Mouse (Mus musculus) frontal cortex, postnatal 25 days (tissue): Measurements from ENCODE around the gene Lhb.
"Not testable (repeated sequence)": the region's sequence is repeated elsewhere in the genome, so short reads cannot be mapped to it uniquely, and the experiment has no call there.

Experiments
- DNase-seq, 2 experiments: peaks; one replicate each; pipeline ENCODE4 v3.0.0; 2022; ENCODE audit warnings: low spot score in 2 of 2

The Lhb gene

DNA sequence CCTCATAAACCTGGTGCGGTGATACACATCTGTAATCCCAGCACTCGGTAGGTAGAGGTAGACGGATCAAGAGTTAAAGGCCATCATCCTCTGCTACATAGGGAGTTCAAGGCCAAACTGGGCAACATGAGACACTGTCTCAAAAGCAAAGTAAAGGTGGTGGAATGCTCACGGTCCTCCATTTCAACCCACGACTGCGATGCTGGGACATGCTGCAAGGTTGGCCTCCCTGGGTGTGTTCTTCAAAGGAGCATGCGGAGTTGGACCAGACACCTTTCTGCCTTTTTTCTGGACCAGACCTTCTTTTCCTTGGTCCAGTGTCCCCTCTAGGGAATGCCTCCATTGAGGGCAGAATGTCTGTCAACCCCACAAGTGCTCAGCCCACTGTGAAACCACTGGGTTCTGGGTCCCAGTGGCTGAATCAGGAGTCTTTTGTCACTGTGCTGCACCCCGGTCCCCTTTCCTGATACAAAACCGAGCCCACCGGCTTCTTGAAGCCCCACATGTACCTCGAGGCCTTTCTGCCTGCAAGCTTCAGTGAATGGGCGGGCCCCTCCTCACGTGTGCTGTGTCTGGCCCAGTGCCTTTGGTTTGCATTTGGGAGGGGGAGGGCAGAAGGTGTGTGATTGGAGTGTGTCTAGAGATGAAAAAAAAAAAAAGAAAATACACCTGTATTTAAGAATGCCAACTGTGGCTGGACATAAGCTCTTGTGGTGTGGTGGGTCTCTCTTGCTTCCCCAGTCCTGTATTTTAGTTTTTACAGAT, 35.5 kb downstream of the Lhb start:
- DNase-seq, result no peak

DNA sequence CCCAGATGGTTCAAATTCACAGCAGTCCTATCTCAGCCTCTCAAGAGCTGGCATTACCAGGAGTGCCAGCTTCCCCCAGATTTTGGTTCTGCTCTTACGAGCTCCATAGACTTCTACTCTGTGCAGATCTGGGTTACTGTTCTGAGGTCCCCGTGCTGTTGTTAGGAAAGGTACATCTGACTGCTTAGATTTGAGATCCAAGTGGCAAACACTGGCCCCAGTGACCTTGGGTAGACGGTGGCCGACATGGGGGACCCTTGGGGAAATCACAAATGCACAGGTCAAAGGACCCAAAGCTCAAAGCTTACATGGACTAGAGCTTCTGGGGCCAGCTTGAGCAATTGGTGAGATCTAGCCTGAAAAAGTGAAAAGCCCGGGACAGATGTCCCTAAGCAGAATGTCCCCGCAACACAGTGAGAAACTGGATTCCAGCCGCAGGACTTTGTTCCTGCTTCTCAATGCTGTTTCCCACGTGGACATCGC, 36.1 kb downstream of the Lhb start:
- no peak for DNase-seq

DNA sequence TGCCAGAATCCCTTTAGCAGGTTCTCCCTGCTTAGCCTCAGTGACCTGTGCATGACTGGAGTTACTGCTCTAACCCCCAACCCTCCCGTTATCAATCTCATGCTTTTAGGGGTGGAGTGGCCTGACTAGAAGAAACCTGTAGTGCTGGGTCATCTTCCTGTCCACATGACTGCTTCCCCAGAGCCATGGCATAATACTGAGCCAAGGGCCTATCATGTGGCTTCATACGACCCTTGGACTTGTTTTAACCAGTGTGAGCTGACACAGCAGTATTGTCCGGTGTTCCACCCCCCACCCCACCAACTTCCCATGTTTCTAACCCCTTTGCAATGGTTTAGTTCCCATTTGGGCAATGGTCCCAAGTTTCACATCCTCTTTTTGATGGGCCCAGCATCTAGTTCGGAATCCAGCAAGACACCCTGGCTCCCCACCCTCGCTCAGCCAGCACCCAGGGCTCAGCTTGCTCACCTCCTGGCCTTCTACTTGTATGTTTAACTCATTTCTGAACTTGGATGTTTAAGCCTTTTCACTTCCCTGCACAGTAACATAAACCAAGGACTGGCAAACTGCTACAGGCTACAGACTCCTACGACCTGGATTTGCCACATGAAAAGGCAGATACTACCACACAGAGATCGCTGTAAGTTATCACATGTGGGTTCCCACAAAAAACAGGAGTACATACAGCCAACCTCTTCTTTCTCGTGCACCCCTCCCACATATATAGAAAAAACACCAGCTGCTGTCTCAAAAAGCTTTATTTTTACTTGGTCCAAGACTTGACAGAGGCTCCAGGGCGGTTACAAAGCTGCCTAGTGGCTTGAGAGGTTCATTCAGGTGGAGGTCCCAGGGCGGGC, 36.8 kb downstream of the Lhb start:
- DNase-seq, result no peak

DNA sequence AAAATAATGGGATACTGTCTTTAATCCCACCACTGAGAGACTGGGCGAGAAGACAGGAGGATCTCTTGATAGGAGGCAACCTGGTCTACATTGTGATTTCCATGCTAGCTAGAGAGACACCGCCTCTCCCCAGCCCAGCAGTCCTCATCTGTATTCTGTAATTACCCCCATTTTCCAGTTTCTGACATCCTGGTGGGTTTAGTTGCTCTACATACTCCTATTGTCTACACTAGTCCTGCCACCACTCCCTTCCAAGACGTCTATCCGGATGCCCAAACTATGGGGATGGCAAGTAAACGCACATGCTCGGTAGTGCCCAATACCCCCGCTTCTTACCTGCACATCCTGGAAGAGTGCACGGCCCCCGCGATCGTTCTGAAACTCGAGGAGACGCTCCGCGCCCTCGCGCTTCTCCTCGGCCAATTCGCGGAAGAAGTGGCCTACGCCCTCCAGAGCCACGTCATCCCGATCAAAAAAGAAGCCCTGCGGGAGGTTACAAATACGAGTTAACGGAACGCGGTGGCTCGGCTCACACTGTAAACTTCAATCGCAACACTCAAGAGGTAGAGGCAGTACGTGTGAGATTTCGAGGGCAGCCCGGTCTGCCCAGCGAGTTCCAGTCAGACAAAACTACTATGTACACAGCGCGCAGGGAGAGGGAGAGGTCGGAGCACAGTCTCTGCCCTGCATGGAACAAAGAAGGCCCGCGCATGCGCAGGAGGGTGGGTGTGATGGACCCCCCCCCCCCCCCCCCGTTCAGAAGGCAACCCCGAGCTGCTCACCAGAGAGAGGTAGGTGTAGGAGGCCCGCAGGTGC, 38.3 kb downstream of the Lhb start:
- DNase-seq, result peak in 1 of 2 experiments; percentile 62

DNA sequence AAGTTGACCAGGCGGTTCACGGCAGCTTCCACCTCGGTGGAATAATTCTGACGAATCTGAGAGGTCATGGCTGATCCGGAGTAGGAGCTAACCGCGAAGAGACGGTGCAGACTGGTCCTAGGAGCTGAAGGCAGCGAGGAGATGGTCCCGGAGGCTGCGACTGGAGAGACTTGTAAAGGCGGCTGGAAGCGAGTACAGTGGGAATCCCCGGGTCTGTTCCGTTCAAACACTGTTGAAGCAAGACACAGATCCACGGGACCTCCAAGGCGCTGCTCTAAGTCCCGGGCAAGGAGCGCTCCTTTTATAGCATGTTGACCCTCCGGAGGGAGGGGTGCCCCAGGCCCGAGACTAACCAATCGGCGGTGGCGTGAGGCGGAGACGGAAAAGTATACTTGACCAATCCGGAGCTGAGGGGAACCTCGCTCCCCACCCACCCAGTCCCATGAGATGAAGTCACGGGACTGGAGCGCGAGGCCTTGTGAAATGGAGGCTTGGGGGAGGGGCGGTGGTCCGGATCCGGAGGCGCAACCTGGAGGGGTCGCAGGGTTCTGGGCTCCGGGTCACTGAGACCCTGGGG, 39.0 kb downstream of the Lhb start, which contains the start of gene Ftl1:
TSS of gene Ftl1 (minus strand) at position 321 of the 577 bp plus-strand sequence.
- DNase-seq, result peak; percentile 88 to 93

DNA sequence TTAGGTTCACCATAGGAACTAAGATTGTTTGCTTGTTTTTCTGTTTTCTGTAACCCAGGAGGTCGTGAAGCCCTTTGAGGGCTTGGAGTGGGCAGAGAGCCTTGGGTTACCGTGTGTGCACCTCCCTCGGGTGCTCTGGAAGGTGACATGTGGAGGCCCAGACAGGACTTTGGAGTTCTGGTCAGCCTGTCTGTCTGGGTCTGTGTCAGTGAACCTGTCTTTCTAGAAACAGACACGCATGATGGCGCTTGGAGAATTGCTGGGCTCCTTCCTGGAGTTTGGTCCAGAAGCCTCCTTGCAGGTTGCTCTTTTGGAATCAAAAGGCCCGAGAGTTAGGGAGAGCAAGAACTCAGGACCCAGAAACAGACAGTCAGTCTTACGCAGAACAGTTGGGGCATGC, 39.8 kb downstream of the Lhb start:
- DNase-seq, result no peak

DNA sequence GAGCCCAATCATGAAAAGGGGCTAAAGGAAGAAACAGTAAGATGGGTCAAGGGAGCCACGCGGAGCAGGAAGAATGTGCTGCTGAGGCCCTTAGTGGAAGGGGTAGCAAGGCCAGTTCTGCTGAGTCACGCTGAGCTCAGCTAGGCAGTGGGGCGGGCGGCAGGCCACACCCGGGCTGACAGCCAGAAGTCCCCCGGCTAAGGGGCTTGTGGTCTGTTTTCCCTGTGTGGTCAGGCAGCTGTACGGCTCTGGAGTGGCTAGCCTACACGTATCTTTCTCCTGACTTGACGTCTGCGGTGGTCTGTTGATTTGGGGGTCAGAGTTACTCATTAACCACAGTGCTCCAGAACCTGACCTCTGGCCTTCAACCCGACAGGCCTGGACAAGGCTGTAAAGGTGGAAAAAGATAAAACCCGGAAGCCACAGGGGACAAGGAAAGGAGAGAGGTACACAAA, 40.3 kb downstream of the Lhb start:
- no peak for DNase-seq

DNA sequence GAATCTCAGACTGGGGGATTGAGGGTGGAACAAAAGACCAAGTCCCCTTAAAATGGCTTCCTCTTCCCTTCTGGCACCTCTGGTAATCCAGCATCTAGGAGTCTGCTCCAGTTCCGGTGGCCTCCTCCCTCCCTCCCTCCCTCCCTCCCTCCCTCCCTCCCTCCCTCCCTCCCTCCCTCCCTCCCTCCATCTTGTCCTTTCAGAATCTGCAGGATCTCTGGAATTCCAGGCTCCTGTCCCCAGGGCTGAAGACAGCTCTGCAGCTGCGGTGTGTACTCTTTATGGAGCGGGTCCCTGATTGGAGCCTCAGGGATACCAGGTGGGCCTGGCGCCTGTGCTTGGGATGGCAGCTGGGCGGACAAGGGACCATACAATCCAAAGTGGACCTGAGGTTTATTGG, 40.7 kb downstream of the Lhb start:
- DNase-seq, result no peak

DNA sequence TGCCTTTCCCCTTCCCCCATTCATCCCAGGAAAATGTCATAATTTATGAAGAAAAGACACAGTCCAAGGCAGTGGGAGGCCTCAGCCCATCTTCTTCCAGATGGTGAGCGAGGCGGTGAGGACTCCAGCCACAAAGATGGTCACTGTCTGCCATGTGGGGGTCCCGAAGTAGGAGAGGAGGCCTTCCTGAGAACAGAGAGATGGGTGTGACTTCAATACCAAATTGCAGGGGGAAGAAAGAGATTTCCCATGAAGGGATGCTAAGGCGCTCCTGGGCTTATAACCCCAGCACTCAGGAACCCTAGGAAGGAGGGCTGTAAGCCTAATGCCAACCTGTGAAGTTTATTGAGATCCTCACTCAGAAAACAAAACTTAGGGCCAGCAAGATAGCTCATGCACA, 41.2 kb downstream of the Lhb start:
- no peak for DNase-seq

DNA sequence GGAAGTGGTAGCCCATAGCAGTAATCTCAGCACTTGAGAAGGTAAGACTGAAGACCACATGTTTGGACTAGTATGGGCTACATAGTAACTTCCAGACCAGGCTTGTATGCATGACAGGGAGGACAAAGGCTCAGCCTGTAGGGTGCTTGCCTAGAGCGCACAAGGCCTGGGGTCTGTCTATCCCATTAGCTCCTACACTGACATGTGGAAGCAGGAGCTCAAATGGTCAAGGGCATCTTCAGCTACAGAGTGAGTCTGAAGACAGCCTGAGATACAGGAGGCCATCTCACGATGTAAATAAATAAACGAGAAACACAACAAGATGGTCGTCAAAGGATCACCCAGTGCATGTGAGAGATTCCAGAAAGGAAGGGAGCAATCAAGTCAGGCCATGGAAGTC, 41.7 kb downstream of the Lhb start:
- no peak for DNase-seq

DNA sequence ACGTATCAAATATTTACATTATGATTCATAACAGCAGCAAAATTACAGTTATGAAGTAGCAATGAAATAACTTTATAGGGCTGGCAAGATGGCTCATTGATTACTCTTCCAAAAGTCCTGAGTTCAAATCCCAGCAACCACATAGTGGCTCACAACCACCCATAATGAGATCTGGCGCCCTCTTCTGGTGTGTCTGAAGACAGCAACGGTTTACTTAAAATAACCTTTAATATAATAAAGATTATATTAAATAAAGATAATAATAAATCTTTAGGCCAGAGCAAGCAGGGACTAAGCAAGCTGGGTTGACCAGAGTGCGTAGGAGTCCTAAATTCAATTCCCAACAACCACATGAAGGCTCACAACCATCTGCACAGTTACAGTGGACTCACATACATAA, 42.2 kb downstream of the Lhb start:
- not testable (repeated sequence) for DNase-seq

DNA sequence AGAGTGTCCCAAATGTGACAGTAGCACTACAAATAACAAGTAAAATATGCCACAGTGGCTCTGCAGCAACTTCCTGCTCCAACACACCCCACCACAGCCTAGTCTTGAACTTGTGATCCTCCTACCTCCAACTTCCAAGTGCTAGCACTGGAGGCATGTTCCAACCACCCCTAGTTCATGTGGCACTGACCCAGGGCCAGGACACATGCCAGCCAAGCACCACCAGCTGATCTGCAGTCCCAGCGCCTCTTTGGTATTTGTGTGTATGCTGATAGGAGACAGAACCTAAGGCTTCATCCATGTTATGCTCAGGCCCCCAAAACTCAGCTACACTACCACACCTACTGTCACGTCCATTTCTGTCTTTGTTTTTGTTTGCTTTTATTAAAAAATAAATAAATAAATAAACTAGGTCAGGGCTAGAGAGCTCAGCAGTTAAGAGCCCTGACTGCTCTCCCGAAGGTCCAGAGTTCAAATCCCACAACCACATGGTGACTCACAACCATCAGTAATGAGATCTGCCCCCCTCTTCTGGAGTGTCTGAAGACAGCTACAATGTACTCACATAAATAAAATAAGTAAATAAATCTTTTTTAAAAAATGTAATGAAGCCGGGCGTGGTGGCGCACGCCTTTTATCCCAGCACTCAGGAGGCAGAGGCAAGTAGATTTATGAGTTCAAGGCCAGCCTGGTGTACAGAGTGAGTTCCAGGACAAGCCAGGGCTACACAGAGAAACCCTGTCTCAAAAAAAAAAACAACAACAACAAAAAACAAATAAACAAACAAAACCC, 43.6 kb downstream of the Lhb start:
- DNase-seq, result no peak

DNA sequence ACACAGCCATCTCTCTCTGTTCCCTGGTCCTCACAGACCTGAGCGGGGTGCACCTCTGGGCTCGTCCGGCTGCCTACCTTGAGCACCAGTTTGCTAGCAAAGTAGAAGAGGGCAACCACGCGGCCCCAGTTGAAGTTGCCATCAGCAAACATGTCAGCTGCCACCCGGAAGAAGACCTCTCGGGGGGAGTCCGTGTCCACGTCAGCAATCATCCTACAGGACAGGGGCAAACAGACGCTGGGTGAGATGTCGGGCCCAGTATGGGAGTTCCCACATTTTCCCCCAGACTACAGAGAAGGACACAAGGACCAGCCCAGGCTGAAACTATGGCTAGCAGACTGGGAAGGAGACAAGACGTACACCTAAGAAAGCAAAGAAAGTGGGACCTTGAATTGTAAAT, 44.5 kb downstream of the Lhb start:
- no peak for DNase-seq

DNA sequence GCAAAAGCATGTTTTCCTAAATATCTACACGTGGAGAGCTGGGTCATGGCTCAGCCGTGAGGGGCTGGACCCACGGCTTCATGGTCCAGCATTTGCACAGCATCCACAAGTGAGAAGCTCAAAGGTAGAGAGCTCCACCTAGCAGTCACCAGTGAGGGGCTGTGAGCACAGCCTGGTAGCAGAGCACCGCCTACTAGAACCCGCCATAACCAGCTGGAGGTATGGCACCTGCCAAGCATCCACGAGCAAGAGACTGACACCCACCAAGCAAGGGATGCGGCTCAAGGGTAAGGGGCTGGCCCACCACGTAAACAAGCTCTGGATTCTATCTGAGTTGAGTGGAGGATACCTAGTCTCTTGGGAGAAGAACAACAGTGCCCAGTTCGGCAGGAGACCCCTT, 44.9 kb downstream of the Lhb start:
- DNase-seq, result no peak

DNA sequence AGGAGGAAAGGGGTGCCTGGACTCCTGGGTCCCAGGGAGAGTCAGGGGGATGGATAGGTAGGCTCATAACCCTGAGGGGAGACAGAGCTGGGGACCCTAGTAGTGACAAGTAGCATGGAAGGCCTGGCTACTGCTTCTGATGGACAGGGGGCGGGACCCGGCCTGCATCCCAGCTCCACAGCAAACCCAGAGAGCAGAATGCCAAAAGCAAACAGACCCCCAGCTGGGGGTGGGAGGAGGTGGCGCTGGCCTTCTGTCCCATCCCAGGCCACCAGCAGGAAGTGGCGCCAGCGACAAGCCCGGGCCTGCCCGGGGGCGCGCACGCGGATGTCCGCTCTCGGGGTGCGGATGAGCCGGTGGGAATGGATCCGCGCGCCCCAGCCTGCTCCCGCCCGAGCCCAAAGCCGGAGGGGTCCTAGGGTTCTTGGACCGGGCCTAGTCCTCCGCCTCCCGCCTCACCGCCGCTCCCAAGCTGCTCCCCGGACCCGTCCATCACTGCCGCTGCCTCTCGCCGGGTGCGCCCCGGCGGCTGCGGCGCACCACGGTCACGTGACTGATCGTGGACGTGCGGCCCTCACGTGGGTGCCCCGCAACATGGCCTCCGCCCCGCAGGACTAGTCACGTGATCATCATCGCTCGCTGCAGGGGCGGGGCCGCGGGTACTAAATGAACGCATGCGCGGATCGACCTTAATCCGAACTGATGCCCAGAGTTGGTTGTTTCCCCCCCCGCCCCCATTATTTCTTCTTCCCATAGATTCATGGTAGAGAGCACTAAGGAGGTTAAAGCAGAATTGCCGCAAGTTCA, 45.9 kb downstream of the Lhb start, which contains the start of gene Bax:
TSS of gene Bax (minus strand) at position 616 of the 807 bp plus-strand sequence.
- peak; percentile 86 to 93 for DNase-seq

DNA sequence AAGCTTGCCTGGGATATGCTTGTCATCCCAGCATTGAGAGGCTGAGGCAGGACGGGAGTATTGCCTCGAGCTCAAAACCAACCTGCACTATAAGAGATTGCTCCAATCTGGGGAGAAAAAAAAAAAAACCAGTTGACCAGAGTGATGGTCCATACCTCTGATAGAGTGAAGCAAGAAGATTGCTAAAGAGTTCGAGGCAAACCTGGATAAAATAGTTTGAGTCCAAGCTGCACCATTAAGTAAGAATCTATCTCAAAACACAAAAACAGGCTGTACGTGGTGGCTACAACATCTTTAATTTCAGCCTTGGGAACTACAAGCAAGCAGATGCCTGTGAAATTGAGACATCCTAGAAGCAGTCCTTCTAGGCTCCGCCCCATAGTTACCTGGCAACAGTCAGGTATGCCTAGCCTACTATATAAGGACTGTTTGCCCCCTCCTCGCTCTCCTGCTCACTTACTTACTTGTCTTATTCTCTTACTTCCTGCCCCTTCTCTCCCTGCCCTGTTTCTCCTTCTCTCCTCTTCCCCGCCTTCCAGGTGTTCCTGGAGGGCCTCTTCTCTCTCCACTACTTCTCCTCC, 46.6 kb downstream of the Lhb start:
- DNase-seq, result no peak

DNA sequence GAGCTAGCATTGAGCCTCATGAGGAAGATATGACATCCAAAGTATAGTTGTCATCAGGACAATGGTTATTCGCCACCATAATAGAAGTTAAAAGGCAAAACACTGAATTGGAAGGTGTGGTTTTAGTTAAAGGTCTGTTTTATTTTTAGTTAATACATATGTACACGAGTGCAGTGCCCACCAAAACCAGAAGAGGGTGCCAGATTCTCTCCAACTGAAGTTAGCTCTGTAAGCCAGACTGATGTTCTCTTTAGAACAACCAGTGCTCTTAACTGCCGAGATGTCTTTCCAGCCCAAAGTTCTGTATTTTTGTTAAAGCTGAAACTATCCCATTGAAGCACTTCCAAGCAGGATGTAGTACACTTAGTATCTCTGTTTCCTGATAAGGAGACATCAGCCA, 50.2 kb downstream of the Lhb start:
- DNase-seq, result peak; percentile 64 to 72
